Mouse (Mus musculus): ENCODE results near the gene C130050O18Rik.

DNA sequence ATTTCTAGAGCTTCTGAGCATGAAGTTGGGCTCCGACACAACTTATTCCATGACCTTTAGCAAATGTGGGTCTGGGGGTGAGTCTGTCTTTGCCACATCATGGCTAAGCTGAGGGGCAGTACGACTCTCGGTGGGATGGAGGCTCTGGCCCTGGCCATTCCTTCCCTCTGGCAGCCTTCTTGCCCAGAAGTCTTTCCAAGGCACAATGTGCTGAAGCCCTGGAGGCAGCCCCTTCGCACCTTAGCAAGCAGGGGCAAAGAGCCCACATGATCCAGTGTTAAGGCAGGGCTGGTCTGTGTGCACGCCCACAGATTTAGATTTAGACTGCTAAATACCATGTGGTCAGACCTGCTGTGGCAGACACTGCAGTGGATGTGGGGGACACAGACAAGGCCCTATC is 6.3 kb upstream of the C130050O18Rik start:
- TF ChIP-seq CTCF (IDR thresholded peaks at IDR 0.05; ENCODE audit: borderline replicate concordance, extremely low read depth, insufficient read depth, insufficient read length) (no peak), POLR2A (IDR thresholded peaks at IDR 0.05; ENCODE audit: borderline replicate concordance, extremely low read depth, insufficient read depth, insufficient read length, poor library complexity, severe bottlenecking) (no peak)

Measured in brain, embryonic 14.5 days (tissue).